Mouse (Mus musculus): ENCODE results near the gene Zfp30. TPM values are rescaled to one million over a fixed set of nuclear protein-coding genes. Genes with fewer than 3 reads are reported as not detected.

Gene Zfp30
- total RNA-seq (2017) = 0.12 and 0.58 TPM in 2 replicates

- ATAC-seq (ENCODE audit: extremely low read depth, insufficient number of reproducible peaks, low FRiP score, poor library complexity, severe bottlenecking) = 0 out of 2 replicates have a peak, but pooled peaks have one; percentile 33
Measured at GRCm38 (mm10) chr7:29783871-29784551, at the start of gene Zfp30. Gene Zfp30, plus strand, starts transcription at chr7:29783998.

DNA sequence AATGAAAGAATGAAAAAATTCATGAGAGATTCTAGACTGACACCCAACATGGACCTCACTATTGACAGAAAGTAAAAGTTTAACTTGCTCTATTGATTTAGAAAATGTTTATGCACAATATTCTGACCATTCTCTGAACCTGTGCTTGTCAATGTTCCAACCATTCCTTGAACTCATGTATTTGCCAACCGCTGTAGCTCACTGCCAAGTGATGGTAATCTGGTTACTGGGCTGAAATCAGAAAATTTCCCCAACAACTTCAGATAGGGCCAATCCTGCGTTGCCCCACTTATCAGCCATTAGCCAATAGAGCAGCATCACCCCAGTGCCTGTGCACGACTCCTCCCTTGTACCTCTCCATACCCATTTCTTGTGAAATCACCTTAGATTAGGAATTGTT, 41.5 kb upstream of the Zfp30 start:
- ATAC-seq (ENCODE audit: extremely low read depth, insufficient number of reproducible peaks, low FRiP score, poor library complexity, severe bottlenecking) = no peak

DNA sequence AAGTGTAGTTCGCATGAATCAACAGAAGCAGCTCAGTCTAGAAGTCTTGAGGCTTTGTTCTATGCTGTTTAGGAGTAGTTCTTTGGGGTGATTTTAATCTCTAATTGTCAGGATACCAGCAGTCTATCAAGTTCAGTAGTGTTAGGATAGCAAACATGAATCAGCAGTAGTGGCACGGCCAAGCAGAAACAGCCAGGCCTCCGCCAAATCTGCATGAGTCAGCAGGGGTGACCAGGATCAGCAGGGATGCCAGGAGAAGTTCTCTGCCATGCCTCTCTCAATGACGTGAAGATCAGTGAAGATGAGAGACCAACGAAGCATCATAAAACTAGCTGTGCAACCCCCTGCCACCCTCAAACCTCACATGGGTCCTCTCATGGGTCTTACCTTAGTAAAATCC, 23.3 kb upstream of the Zfp30 start:
- no peak for ATAC-seq (ENCODE audit: extremely low read depth, insufficient number of reproducible peaks, low FRiP score, poor library complexity, severe bottlenecking)

DNA sequence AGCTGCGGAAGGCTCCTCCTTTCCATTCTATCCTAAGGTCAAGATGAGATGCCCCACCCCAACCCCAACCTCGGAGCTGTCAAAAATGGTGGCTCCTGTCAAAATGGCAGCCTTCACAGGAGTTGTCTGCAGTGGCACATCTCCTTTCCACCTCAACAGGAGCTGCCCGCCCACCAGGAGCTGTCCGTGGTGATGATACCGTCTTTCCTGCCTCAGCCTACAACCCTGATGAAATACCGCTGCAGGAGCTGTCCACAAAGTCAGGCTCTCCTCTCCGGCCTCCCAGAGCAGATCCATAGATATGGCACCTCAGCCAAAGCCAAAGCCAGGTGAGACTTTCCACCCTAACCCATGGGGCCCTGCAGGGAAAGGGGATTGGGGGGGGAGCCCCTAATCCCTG, 19.1 kb upstream of the Zfp30 start:
- ATAC-seq (ENCODE audit: extremely low read depth, insufficient number of reproducible peaks, low FRiP score, poor library complexity, severe bottlenecking) = no peak

DNA sequence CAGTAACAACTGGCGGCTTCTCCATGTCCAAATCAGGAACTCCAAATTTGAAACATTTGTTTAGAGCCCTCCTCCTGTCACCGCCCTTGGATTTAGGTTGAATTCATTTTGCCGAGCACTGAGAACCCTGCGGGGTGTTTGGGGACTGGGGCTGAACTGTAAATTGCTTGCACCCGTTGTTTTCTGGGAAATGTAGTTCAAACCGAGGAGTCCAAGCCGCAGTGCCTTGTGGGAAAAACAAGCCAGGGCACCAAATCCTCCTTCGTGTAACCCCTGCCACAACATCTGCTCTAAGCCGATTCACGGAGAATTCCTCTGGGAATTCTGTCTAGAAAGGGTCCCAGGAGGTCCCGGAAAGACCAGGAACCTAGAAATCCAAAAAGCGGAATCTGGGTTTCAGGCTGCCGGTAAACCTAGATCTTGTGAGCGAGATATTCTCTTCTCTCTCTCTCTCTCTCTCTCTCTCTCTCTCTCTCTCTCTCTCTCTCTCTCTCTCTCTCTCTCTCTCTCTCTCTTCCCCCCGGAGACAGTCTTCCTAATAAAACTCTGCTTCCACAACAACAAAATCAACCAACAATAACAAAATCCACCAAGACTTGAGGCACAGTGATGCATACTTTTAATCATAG, 16.6 kb upstream of the Zfp30 start:
- peak; percentile 61 for ATAC-seq (ENCODE audit: extremely low read depth, insufficient number of reproducible peaks, low FRiP score, poor library complexity, severe bottlenecking)

DNA sequence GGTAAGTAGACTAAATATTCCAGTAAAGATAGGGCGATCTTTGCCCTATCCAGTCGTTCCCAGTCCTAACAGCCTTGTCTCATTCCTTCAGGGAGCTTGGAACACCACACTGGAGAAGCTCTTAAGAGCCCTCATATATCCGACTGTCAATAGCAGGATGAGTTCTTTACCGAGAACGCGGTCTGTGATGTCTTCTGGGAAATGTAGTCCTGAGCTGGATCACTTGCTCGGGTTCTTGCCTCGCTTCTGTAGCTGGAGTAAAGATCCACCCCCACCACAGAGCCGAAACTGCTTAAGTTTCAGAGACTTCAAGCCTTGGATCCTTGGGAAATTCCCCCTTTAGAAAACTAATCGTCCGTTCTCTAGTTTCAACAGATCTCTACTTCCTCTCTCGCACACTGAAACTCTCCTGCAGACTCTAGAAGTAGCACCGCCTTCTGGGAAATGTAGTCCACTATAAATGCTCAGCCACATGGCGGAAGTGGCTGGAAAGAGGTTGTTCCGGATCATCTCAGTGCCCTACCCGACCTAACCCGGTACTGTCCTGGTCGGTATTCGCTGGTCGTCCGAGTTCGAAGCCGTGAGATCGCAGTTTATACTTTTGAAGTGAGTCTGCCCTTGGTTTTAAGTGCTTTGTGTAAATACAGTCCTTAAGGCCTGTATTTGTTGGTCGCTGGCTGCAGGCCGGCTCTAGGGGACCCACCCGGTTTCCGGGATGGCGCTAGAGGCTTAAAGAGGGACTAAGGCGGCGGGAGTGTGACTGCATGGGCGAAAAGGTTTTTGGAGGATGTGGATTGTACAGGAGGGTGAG, 15.5 kb upstream of the Zfp30 start, which contains the start of gene Zfp84:
Gene Zfp84, plus strand, starts transcription at position 463 of the 811 bp plus-strand sequence.
- ATAC-seq (ENCODE audit: extremely low read depth, insufficient number of reproducible peaks, low FRiP score, poor library complexity, severe bottlenecking) = peak; percentile 96

- no peak for ATAC-seq (ENCODE audit: extremely low read depth, insufficient number of reproducible peaks, low FRiP score, poor library complexity, severe bottlenecking)
Measured at GRCm38 (mm10) chr7:29768980-29769379, 14.8 kb upstream of the Zfp30 start.

DNA sequence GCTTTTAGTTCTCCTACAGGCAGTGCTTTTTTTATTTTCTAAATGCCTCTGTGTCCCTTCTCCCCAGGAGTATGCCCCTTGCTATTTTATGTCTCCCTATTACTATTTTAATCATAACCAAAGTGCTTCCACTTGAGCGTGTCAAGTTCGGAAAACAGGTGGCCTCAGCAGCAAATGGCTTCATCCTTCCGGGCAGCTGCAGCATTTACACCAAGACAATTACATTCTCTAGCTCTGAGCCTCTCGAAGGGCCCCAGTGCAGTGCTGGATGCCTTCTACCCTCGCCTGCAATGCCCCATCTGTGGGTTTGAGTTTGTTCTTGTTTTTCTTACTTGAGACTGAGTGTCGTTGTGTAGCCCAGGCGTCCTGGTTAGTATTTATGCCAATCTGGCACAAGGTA, 10.3 kb upstream of the Zfp30 start:
- no peak for ATAC-seq (ENCODE audit: extremely low read depth, insufficient number of reproducible peaks, low FRiP score, poor library complexity, severe bottlenecking)

DNA sequence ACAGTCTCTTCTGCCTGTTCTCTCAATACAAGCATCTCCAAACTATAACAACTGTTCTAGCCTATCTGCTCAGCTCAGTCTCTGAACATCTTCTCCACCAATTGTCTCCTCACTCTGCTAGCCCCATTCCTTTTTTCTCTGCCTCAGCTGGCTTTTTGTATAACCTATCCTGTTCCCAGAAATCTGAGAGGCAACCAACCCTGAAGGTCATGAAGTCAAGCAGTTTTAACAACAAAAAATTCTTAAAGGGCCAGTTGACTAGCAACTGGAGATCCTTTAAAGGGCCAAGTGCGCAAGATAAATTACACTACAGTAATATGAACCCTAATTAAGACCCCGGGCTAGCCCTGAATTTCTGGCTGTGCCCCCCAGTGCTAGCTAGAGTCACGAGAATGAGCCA, 9.4 kb upstream of the Zfp30 start:
- no peak for ATAC-seq (ENCODE audit: extremely low read depth, insufficient number of reproducible peaks, low FRiP score, poor library complexity, severe bottlenecking)

- ATAC-seq (ENCODE audit: extremely low read depth, insufficient number of reproducible peaks, low FRiP score, poor library complexity, severe bottlenecking) = no peak
Measured at GRCm38 (mm10) chr7:29776568-29776967, 7.2 kb upstream of the Zfp30 start.

- ATAC-seq (ENCODE audit: extremely low read depth, insufficient number of reproducible peaks, low FRiP score, poor library complexity, severe bottlenecking) = no peak
Measured at GRCm38 (mm10) chr7:29777372-29777771, 6.4 kb upstream of the Zfp30 start.

DNA sequence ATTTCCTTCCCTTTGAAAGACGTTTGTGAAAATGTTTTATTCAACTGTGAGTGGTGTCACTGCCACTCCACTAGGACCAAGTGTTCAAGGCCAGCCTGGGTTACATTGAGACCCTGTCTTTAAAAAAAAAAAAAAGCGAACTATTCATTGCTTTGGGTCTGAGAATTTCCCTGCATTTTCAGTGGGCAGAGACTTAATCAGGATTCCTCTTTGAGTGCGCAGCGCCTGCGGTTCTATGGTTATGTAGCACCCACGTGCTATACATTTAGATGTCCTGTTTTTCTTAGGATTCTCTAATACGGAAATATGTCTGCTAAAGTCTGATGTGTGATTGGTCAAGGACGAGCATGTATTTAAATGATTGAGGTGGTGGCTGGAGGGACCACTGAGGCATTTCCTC, 1.2 kb downstream of the Zfp30 start:
- no peak for ATAC-seq (ENCODE audit: extremely low read depth, insufficient number of reproducible peaks, low FRiP score, poor library complexity, severe bottlenecking)

GRCm38 (mm10) chr7:29785888-29786287, 2.1 kb downstream of the Zfp30 start:
- ATAC-seq (ENCODE audit: extremely low read depth, insufficient number of reproducible peaks, low FRiP score, poor library complexity, severe bottlenecking) = no peak

DNA sequence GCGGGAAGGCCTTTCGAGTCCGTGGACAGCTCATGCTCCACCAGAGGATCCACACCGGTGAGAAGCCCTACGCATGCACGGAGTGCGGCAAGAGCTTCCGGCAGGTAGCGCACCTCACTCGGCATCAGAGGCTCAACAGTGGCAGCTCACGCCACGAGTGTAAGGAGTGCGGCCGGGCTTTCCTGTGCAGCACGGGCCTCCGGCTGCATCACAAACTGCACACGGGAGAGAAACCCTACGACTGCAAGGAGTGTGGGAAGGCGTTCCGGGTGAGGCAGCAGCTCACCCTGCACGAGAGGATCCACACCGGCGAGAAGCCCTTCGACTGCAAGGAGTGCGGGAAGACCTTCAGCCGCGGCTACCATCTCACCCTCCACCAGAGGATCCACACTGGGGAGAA, 9.1 kb downstream of the Zfp30 start:
- no peak for ATAC-seq (ENCODE audit: extremely low read depth, insufficient number of reproducible peaks, low FRiP score, poor library complexity, severe bottlenecking)

- ATAC-seq (ENCODE audit: extremely low read depth, insufficient number of reproducible peaks, low FRiP score, poor library complexity, severe bottlenecking) = no peak
Measured at GRCm38 (mm10) chr7:29807046-29807445, 23.2 kb downstream of the Zfp30 start.

- ATAC-seq (ENCODE audit: extremely low read depth, insufficient number of reproducible peaks, low FRiP score, poor library complexity, severe bottlenecking) = no peak
Measured at GRCm38 (mm10) chr7:29812244-29812643, 28.4 kb downstream of the Zfp30 start.

DNA sequence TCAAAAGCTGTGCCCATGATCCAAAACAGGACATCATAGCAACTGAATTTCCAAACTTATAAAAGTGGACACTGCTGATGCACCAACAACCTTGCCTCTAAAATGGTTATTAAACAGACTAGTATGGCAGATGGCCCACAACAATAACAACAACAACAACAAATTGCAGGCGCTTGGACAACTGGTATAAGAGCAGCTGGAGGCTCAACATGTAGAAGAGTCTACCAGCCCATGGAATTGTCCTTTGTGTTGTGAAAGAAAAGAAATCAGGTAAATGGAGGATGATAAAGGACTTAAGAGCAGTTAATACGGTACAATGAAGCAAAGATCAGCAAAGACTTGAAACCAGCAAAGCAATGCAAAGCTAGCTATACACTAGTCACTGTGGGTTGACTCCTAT, 30.6 kb downstream of the Zfp30 start:
- no peak for ATAC-seq (ENCODE audit: extremely low read depth, insufficient number of reproducible peaks, low FRiP score, poor library complexity, severe bottlenecking)

DNA sequence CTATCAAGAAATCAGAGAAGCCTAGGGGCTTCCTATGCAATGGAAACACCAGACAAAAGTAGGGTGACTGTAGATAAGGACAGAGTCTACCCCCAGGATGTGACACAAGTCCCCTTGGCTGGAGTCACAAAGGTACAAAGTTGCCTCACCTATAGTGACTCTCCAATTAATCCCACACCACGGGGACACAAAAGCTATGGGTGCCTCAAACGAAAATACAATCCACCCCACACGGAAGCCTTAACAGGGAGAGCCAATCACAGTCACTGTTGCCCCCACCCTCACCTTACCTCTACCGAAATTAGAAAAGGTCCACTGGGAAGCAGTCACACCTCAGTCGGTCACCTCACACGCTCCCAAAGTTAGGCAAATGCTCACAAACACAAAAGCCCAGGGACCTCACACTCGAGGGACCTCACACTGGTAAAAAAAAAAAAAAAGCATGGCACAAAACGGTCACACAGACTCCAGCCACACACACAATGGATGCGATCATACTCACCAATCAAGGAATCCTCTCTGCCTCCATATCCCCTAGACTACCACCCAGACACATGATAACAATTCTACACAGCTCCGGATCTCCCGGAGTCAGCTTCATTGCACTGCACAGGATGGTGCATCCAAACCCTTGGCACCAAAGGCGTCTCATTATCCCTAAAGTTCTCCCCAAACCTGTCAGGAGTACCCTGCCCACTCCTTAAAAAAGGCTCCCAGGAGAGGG, 31.4 kb downstream of the Zfp30 start:
- ATAC-seq (ENCODE audit: extremely low read depth, insufficient number of reproducible peaks, low FRiP score, poor library complexity, severe bottlenecking) = no peak

GRCm38 (mm10) chr7:29815910-29816429, 32.2 kb downstream of the Zfp30 start, which contains the start of gene Zfp790:
Gene Zfp790, plus strand, starts transcription at chr7:29816114.
- ATAC-seq (ENCODE audit: extremely low read depth, insufficient number of reproducible peaks, low FRiP score, poor library complexity, severe bottlenecking) = peak; percentile 96
